Mouse (Mus musculus): ENCODE results near the gene Lamp1. TPM values are rescaled to one million over a fixed set of nuclear protein-coding genes. Genes with fewer than 3 reads are reported as not detected.

Gene Lamp1
- polyA plus RNA-seq, 1 experiment from 2014 or later = 305 TPM

DNA sequence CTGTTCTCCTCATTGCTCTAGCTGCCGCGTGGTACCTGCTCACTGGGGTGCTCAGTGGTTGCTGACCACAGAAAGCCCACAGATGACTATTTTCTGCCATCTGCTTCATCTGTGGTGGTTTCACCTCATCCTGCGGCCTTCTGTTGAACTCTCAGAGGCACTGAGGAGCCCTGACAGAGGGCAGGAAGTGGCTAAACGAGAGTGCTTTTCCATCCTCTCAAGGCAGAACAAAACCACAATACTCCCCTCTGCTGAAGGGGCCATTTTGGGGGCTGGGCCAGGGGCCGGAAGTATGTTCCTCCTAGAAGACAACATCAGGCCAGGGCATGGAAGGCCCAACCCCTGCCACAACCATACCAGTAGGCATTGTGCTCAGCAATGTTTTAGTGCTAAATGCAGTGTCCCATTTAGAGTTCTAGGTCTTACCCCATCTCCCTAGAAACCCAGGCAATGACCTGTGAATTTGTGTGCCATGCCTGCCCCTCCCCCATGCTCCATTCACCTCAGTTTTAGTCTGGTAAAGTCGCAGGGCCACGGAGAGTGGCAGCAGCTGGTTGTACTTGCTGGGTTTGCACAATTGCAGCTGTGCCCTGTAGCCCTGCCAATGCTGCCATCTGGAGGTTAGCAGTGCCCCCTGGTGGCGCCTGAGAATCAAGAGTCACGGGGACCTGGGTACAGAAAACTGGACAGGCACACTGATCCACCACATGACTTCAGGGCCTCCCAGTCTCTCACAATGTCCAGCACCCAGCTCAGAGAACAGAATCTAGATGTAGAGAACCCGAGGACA is 54.7 kb downstream of the Lamp1 start:
- Histone ChIP-seq H3K4me3 (no peak overlapping the region), H3K36me3 (no peaks in the 10 kb centered on the region), H3K27me3 (replicated peaks) (no peaks in the 10 kb centered on the region), H3K9ac (peak overlapping the region; percentile 61; the same call in 1 of the 2 replicates), H3K27ac (replicated peaks) (peak overlapping the region; percentile 67), H3K4me1 (peaks cover 60% of the 10 kb centered on the region), H3K9me3 (no peaks in the 10 kb centered on the region), H3K4me2 (peak overlapping the region; percentile 51)
- ATAC-seq (ENCODE audit: extremely low read depth, insufficient number of reproducible peaks, low FRiP score, low TSS enrichment) = peak; percentile 38; the same call in 1 of the 2 replicates
- 20% methylated on average over 10 of the region's 10 CpGs for WGBS

DNA sequence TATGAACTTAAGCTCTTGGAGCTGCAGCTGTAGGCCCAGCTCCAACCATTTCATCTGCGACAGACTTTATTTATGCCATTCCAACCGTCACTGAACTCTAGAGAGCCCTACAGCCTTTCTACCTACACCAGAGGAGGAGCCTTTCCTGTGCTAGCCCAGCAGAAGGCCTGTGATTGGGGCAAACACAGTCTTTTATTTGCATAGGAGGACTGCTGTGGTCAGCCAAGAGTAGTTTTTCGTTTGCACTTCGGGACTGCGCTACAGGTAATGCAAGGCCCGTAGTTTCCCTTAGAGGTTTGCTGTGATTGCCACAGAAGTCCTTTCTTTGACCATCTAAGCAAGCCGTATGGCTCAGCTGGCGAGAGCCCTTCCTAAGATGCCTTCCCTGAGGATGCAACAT is 57.4 kb downstream of the Lamp1 start:
- Histone ChIP-seq H3K27me3 (replicated peaks) (no peaks in the 10 kb centered on the region), H3K4me2 (no peak overlapping the region), H3K4me1 (peaks cover 36% of the 10 kb centered on the region), H3K9me3 (no peaks in the 10 kb centered on the region), H3K36me3 (peaks cover 9% of the 10 kb centered on the region), H3K9ac (peak overlapping the region; percentile 44; the same call in 1 of the 2 replicates), H3K4me3 (no peak overlapping the region), H3K27ac (replicated peaks) (peak overlapping the region; percentile 55)
- 68% methylated on average over 8 of the region's 8 CpGs for WGBS
- no peak for ATAC-seq (ENCODE audit: extremely low read depth, insufficient number of reproducible peaks, low FRiP score, low TSS enrichment)

DNA sequence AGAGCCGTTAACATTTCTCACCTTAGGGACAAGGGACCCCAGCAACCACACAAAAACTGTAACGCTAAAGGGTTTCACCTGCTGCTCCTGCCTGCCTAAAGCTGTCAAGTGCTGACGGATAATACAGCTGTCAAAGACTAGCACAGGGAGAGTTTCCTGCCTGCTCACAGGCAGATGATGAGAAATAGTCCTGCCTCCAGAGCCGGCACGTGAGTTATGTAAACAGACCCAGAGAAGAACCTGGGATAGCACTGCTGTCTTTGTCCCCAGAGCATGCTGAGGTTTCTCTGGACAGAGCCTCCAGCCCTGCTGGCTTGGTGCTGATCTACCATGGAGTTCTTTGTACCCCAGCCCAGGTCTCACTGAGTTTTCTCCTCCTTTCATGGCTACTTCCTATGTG is 58.1 kb downstream of the Lamp1 start:
- no peak for ATAC-seq (ENCODE audit: extremely low read depth, insufficient number of reproducible peaks, low FRiP score, low TSS enrichment)
- H3K9ac ChIP-seq = peak overlapping the region; percentile 44
- peak overlapping the region; percentile 55 for H3K27ac ChIP-seq (replicated peaks)
- H3K27me3 ChIP-seq (replicated peaks) = no peaks in the 10 kb centered on the region
- WGBS = 31% methylated on average over 5 of the region's 5 CpGs
- H3K4me3 ChIP-seq = no peak overlapping the region
- H3K4me1 ChIP-seq = peaks cover 35% of the 10 kb centered on the region
- H3K4me2 ChIP-seq = no peak overlapping the region
- H3K9me3 ChIP-seq = no peaks in the 10 kb centered on the region
- H3K36me3 ChIP-seq = peaks cover 16% of the 10 kb centered on the region

DNA sequence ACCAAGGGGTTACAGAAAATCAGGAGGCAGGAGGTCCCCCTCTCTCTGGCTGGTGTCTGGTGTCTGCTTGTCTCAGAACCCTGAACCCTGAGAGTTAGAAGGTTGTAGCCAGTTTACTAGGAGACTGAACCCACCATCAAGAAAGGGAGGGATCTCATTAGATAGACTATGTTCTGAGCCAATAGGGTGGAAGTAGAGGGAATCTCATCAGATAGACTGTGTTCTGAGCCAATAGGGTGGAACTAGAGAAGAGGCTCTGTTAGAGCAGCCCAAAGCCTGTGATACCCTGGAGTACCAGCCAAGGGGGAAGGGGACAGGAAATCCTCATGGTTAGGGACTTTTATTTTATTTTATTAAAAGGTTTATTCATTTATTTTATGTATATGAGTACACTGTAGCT is 59.0 kb downstream of the Lamp1 start:
- Histone ChIP-seq H3K4me2 (no peak overlapping the region), H3K4me3 (no peak overlapping the region), H3K27me3 (replicated peaks) (no peaks in the 10 kb centered on the region), H3K9me3 (no peaks in the 10 kb centered on the region), H3K4me1 (peaks cover 31% of the 10 kb centered on the region), H3K36me3 (peaks cover 25% of the 10 kb centered on the region), H3K27ac (replicated peaks) (no peak overlapping the region), H3K9ac (no peak overlapping the region)
- no peak for ATAC-seq (ENCODE audit: extremely low read depth, insufficient number of reproducible peaks, low FRiP score, low TSS enrichment)

DNA sequence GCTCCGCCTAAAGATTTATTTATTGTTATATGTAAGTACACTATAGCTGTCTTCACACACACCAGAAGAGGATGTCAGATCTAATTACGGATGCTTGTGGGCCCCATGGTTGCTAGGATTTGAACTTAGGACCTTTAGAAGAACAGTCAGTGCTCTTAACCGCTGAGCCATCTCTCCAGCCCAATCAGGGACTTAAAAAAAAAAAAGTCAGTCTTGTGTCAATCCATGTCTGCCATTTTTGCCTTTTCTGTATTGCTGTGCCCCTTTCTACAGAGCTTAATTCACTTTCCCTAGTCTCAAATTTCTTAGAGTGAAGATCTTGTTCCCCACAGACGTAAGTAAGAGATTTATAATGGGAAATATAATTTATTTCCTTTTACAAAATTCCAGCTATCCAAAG is 59.5 kb downstream of the Lamp1 start:
- Histone ChIP-seq H3K4me3 (no peak overlapping the region), H3K9ac (no peak overlapping the region), H3K9me3 (no peaks in the 10 kb centered on the region), H3K27me3 (replicated peaks) (no peaks in the 10 kb centered on the region), H3K4me1 (peaks cover 27% of the 10 kb centered on the region), H3K27ac (replicated peaks) (no peak overlapping the region), H3K36me3 (peaks cover 30% of the 10 kb centered on the region), H3K4me2 (no peak overlapping the region)
- ATAC-seq (ENCODE audit: extremely low read depth, insufficient number of reproducible peaks, low FRiP score, low TSS enrichment) = no peak
- 82% methylated on average over 4 of the region's 4 CpGs for WGBS

DNA sequence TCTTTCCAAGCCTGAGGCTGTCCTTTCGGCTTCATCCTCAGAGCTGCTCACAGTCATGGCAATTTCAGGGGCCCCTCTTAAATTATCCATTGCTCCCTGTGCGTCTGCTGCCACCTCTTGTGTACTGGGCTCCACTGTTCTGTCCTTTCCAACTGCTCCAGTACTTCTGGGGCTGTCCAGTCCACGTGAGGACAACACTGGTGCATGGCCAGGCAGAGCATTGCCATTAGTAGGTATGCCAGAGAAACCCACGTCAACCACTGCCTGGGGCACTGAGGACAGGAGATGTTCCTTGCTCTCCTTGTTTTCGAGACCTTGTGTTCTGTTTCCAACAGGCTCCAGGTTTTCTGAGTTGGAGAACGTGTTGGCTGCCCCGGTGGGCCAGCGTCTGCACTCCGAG is 65.5 kb downstream of the Lamp1 start:
- Histone ChIP-seq H3K27ac (replicated peaks) (no peak overlapping the region), H3K9ac (no peak overlapping the region), H3K4me3 (no peak overlapping the region), H3K4me2 (no peak overlapping the region), H3K27me3 (replicated peaks) (no peaks in the 10 kb centered on the region; the same call in 1 of the 2 replicates), H3K9me3 (no peaks in the 10 kb centered on the region), H3K4me1 (peaks cover 39% of the 10 kb centered on the region), H3K36me3 (peaks cover 50% of the 10 kb centered on the region)
- whole genome bisulfite sequencing = 80% methylated on average over 9 of the region's 9 CpGs
- no peak for ATAC-seq (ENCODE audit: extremely low read depth, insufficient number of reproducible peaks, low FRiP score, low TSS enrichment)

MicroRNAs encoded within 50 kb of the gene (microRNA counts, 519-probe panel; counts per million panel counts)
- 209 counts per million, percentile 61 among the panel's probes with 10 or more counts for microRNA mmu-miR-1968

Small RNA genes within 50 kb of the gene (microRNA-seq; reads per million reads assigned to microRNA genes)
- gene Mir1968 = 27.9 reads per million, percentile 39 among the genes with 10 or more reads in this experiment
- gene Mir7065 = not detected

Other genes with a start within 250 kb of the Lamp1 start
- gene F7, start 133.1 kb upstream of the Lamp1 start, polyA plus RNA-seq (2015; fragmentation: Nextera tagmentation; extraction: Ambion mirVana) = 0.46 TPM in 1 of 2 replicates, not detected in the other
- 1.4 and 4.4 TPM in 2 replicates for gene F10, start 121.9 kb upstream of the Lamp1 start, polyA plus RNA-seq (2015; fragmentation: Nextera tagmentation; extraction: Ambion mirVana)
- gene Proz, start 98.2 kb upstream of the Lamp1 start, polyA plus RNA-seq (2015; fragmentation: Nextera tagmentation; extraction: Ambion mirVana) = 0.32 and 1.4 TPM in 2 replicates
- gene Pcid2, start 53.7 kb upstream of the Lamp1 start, polyA plus RNA-seq (2015; fragmentation: Nextera tagmentation; extraction: Ambion mirVana) = 24.2 and 25.7 TPM in 2 replicates
- 99.5 and 102 TPM in 2 replicates for gene Cul4a, start 53.5 kb upstream of the Lamp1 start, polyA plus RNA-seq (2015; fragmentation: Nextera tagmentation; extraction: Ambion mirVana)
- 17.1 and 19.9 TPM in 2 replicates for gene Grtp1, start 41.5 kb downstream of the Lamp1 start, polyA plus RNA-seq (2015; fragmentation: Nextera tagmentation; extraction: Ambion mirVana)
- gene Adprhl1, start 95.0 kb downstream of the Lamp1 start, polyA plus RNA-seq (2015; fragmentation: Nextera tagmentation; extraction: Ambion mirVana) = 170 and 207 TPM in 2 replicates
- gene Dcun1d2, start 129.0 kb downstream of the Lamp1 start, polyA plus RNA-seq (2015; fragmentation: Nextera tagmentation; extraction: Ambion mirVana) = 24.6 and 26.7 TPM in 2 replicates
- 32.2 and 36.0 TPM in 2 replicates for gene Tmco3, start 129.0 kb downstream of the Lamp1 start, polyA plus RNA-seq (2015; fragmentation: Nextera tagmentation; extraction: Ambion mirVana)
- 81.5 and 87.5 TPM in 2 replicates for gene Tfdp1, start 179.6 kb downstream of the Lamp1 start, polyA plus RNA-seq (2015; fragmentation: Nextera tagmentation; extraction: Ambion mirVana)
- gene Atp4b, start 237.7 kb downstream of the Lamp1 start, polyA plus RNA-seq (2015; fragmentation: Nextera tagmentation; extraction: Ambion mirVana) = 0.13 TPM in 1 of 2 replicates, not detected in the other
- gene Grk1, start 245.9 kb downstream of the Lamp1 start, polyA plus RNA-seq (2015; fragmentation: Nextera tagmentation; extraction: Ambion mirVana) = not detected in 2 replicates

Measured in heart, embryonic 13.5 days (tissue).